Mouse (Mus musculus): ENCODE data around the gene Agpat4. TPM values are rescaled to one million over a fixed set of nuclear protein-coding genes. Genes with fewer than 3 reads are reported as not detected.

The Agpat4 gene
- polyA plus RNA-seq, 2 experiments: 22.1 to 23.7 TPM

DNA sequence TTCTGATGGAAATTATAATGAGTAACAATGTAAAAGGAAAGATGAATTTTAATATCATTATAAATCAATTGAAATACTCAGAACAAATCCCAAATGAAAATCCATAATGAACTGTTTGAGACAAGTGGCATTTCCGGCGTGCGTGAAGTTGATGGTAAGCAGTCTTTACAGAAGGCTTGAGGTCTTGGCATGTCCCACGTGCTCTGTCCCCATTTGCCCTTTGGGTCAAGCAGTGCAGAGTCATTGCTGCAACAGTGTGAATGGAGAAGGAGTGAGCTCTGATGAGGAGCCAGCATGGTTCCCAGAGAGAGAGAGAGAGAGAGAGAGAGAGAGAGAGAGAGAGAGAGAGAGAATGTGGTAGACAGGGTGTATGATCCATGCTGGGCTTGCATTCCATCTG is 37.4 kb downstream of the Agpat4 start:
- Histone ChIP-seq H3K27me3 (ENCODE audit: control insufficient read depth, insufficient read depth, low read length) (no peaks in the 10 kb centered on the region), H3K4me2 (replicated peaks; ENCODE audit: low read depth, low read length, severe bottlenecking) (no peak overlapping the region), H3K27ac (replicated peaks; ENCODE audit: low read depth, low read length) (no peak overlapping the region), H3K36me3 (ENCODE audit: control insufficient read depth, insufficient read depth, low read length) (peaks cover 40% of the 10 kb centered on the region), H3K9me3 (ENCODE audit: control insufficient read depth, low read length) (no peaks in the 10 kb centered on the region), H3K4me1 (ENCODE audit: control insufficient read depth, insufficient read depth, low read length) (no peaks in the 10 kb centered on the region), H3K9ac (ENCODE audit: low read depth, low read length, severe bottlenecking) (no peak overlapping the region), H3K4me3 (replicated peaks; ENCODE audit: low read length) (no peak overlapping the region)
- no peak for ATAC-seq (ENCODE audit: low FRiP score, low read depth)
- no peak for DNase-seq (ENCODE audit: low spot score)
- no peak for TF ChIP-seq POLR2A (IDR thresholded peaks at IDR 0.05; ENCODE audit: borderline replicate concordance, extremely low read depth, insufficient read depth, insufficient read length)
- 85% methylated on average over 4 of the region's 4 CpGs for WGBS

DNA sequence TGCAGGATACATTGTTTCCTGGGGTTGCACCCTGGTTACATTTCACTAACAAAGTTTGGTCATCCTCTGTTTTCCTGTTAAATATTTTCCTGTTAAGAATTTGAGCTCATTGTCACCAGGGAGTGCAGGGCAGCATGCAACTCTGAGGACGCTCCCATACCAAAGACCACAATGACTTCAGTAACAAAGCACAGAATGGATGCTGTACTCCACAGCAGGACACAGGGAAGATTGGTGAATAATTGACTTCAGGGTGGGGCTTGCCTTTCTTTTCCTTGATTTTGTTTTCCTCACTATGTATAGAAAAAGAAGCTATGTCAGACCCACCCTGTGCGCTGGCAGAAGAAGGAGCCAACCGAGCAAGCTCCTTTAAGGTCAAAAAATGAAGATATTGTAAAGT is 38.2 kb downstream of the Agpat4 start:
- no peak for TF ChIP-seq POLR2A (IDR thresholded peaks at IDR 0.05; ENCODE audit: borderline replicate concordance, extremely low read depth, insufficient read depth, insufficient read length)

DNA sequence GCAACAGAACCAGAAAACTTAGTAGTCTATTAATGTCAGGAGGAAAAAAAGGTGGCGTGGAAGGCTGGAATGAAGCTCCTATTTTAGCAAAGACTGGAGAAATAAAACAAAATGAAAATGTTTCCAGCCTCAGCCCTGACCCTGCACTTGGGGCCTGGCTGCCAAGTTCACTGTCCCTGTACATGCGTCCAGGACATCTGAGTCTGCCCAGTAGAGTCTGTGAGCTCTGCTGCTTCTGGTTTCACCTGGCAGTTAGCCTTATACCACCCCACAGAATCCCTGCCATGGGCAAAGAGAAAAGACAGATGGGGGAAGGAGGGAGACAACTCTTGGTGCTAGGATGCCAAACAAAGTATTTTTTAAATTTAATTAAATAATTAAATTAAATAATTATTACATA is 38.7 kb downstream of the Agpat4 start:
- no peak for TF ChIP-seq POLR2A (IDR thresholded peaks at IDR 0.05; ENCODE audit: borderline replicate concordance, extremely low read depth, insufficient read depth, insufficient read length)
- H3K27ac ChIP-seq (replicated peaks; ENCODE audit: low read depth, low read length): no peak overlapping the region
- peaks cover 32% of the 10 kb centered on the region for H3K36me3 ChIP-seq (ENCODE audit: control insufficient read depth, insufficient read depth, low read length)
- H3K4me2 ChIP-seq (replicated peaks; ENCODE audit: low read depth, low read length, severe bottlenecking): no peak overlapping the region
- ATAC-seq (ENCODE audit: low FRiP score, low read depth) (no peak), DNase-seq (ENCODE audit: low spot score) (no peak)
- peaks cover 3% of the 10 kb centered on the region; the same call in 1 of the 2 replicates for H3K4me1 ChIP-seq (ENCODE audit: control insufficient read depth, insufficient read depth, low read length)
- H3K27me3 ChIP-seq (ENCODE audit: control insufficient read depth, insufficient read depth, low read length): no peaks in the 10 kb centered on the region
- 91% methylated on average over 2 of the region's 2 CpGs for WGBS
- H3K9me3 ChIP-seq (ENCODE audit: control insufficient read depth, low read length): no peaks in the 10 kb centered on the region
- no peak overlapping the region for H3K9ac ChIP-seq (ENCODE audit: low read depth, low read length, severe bottlenecking)
- H3K4me3 ChIP-seq (replicated peaks; ENCODE audit: low read length): no peak overlapping the region

More for the DNA sequence above, 38.2 kb downstream of the Agpat4 start:
- Histone ChIP-seq H3K4me2 (replicated peaks; ENCODE audit: low read depth, low read length, severe bottlenecking) (no peak overlapping the region), H3K4me1 (ENCODE audit: control insufficient read depth, insufficient read depth, low read length) (peaks cover 3% of the 10 kb centered on the region; the same call in 1 of the 2 replicates), H3K27ac (replicated peaks; ENCODE audit: low read depth, low read length) (no peak overlapping the region), H3K4me3 (replicated peaks; ENCODE audit: low read length) (no peak overlapping the region), H3K27me3 (ENCODE audit: control insufficient read depth, insufficient read depth, low read length) (no peaks in the 10 kb centered on the region), H3K36me3 (ENCODE audit: control insufficient read depth, insufficient read depth, low read length) (peaks cover 37% of the 10 kb centered on the region), H3K9me3 (ENCODE audit: control insufficient read depth, low read length) (no peaks in the 10 kb centered on the region), H3K9ac (ENCODE audit: low read depth, low read length, severe bottlenecking) (no peak overlapping the region)
- DNase-seq (ENCODE audit: low spot score) (no peak), ATAC-seq (ENCODE audit: low FRiP score, low read depth) (no peak)
- WGBS: 97% methylated on average over 3 of the region's 3 CpGs

DNA sequence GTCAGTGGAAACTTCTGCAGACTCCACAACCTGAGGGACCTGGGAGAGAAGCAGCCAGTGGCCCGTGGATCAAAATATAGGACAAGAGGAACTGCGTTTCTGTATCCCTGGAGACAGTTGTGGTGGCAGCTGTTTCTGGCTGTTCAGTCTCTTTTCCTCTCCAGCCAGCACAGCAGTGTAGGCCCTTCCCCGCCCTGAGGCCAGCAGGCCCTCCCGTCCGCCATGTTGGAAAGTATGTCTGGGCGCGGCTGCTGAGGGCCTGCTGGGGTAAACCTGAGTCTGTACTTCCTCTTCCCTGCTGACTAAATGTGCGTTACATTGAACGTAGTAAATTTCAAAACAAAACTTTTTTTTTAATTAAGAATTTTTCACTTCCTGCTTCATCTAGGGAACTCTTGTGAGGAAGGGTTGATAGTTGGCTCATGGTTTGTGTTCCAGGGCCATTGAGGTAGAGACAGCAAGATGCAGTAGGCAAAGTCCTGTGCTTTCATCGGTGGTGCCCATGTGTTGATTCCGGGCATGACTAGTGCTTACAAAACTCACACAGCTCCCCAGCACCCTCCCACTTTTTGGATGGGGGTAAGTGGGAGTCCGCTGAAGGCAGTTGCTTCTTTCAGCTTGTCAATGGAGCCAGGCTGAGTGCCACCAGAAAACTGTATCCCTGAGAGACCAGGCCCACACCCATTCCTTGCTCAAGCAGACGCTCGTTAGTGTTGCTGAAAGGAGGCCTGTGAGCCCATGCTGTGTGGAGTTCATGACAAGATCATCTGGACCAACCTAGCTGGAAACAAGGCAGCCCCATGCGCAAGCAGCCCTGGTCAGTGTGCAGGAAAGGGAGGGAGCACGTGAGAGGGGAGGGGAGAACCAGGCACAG is 40.9 kb downstream of the Agpat4 start:
- no peaks in the 10 kb centered on the region for H3K9me3 ChIP-seq (ENCODE audit: control insufficient read depth, low read length)
- no peak overlapping the region for H3K27ac ChIP-seq (replicated peaks; ENCODE audit: low read depth, low read length)
- TF ChIP-seq POLR2A (IDR thresholded peaks at IDR 0.05; ENCODE audit: borderline replicate concordance, extremely low read depth, insufficient read depth, insufficient read length): no peak
- DNase-seq (ENCODE audit: low spot score) (no peak), ATAC-seq (ENCODE audit: low FRiP score, low read depth) (no peak)
- no peak overlapping the region for H3K9ac ChIP-seq (ENCODE audit: low read depth, low read length, severe bottlenecking)
- H3K27me3 ChIP-seq (ENCODE audit: control insufficient read depth, insufficient read depth, low read length): no peaks in the 10 kb centered on the region
- no peak overlapping the region for H3K4me2 ChIP-seq (replicated peaks; ENCODE audit: low read depth, low read length, severe bottlenecking)
- peaks cover 11% of the 10 kb centered on the region; the same call in 1 of the 2 replicates for H3K36me3 ChIP-seq (ENCODE audit: control insufficient read depth, insufficient read depth, low read length)
- no peak overlapping the region for H3K4me3 ChIP-seq (replicated peaks; ENCODE audit: low read length)
- 78% methylated on average over 16 of the region's 16 CpGs for WGBS
- H3K4me1 ChIP-seq (ENCODE audit: control insufficient read depth, insufficient read depth, low read length): peaks cover 15% of the 10 kb centered on the region

DNA sequence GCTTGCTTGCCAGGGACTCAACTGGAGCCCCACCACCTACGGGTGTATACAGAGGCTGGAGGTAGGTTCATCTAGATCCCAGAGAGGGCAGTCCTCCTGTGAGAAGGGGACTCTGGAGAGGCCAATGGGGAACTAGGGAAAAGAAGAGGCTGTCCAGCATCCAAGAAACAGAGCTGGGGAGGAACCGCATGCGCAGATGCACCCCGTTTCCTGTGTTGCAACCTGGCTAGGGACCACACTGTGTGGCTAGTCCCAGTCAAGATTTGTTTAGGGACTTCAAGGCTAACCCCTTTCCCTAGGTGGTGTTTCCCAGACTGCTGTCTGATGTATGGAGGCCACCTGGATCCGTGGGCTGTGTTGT is 41.5 kb downstream of the Agpat4 start:
- H3K27me3 ChIP-seq (ENCODE audit: control insufficient read depth, insufficient read depth, low read length): no peaks in the 10 kb centered on the region
- H3K9ac ChIP-seq (ENCODE audit: low read depth, low read length, severe bottlenecking): no peak overlapping the region
- H3K4me2 ChIP-seq (replicated peaks; ENCODE audit: low read depth, low read length, severe bottlenecking): no peak overlapping the region
- H3K4me1 ChIP-seq (ENCODE audit: control insufficient read depth, insufficient read depth, low read length): peaks cover 15% of the 10 kb centered on the region
- DNase-seq (ENCODE audit: low spot score) (no peak), ATAC-seq (ENCODE audit: low FRiP score, low read depth) (no peak)
- no peak for TF ChIP-seq POLR2A (IDR thresholded peaks at IDR 0.05; ENCODE audit: borderline replicate concordance, extremely low read depth, insufficient read depth, insufficient read length)
- 86% methylated on average over 5 of the region's 5 CpGs for WGBS
- no peaks in the 10 kb centered on the region for H3K9me3 ChIP-seq (ENCODE audit: control insufficient read depth, low read length)
- peaks cover 8% of the 10 kb centered on the region; the same call in 1 of the 2 replicates for H3K36me3 ChIP-seq (ENCODE audit: control insufficient read depth, insufficient read depth, low read length)
- no peak overlapping the region for H3K27ac ChIP-seq (replicated peaks; ENCODE audit: low read depth, low read length)
- no peak overlapping the region for H3K4me3 ChIP-seq (replicated peaks; ENCODE audit: low read length)

Measured in limb, embryonic 14.5 days (tissue).